Mouse (Mus musculus): Measurements from ENCODE around the gene Crkl. TPM values are rescaled to one million over a fixed set of nuclear protein-coding genes. Genes with fewer than 3 reads are reported as not detected.

The Crkl gene
- polyA plus RNA-seq (2012; ENCODE audit: insufficient read depth, insufficient read length, missing spikeins) = 9.2 and 13.9 TPM in 2 replicates

- Histone ChIP-seq H3K4me3 (ENCODE audit: insufficient read depth, low read depth, low read length) (peak within 1 kb of the TSS; percentile 93), H3K4me1 (ENCODE audit: control insufficient read depth, insufficient read depth, insufficient read length, low read length) (peaks cover 13% of the 10 kb centered on the region)
These were observed at the start of gene Crkl for GRCm38 (mm10) chr16:17451541-17452372. Gene Crkl, plus strand, starts transcription at chr16:17451987.

GRCm38 (mm10) chr16:17402855-17403254 lies 48.9 kb upstream of the Crkl start:
- no peak overlapping the region for H3K27ac ChIP-seq (replicated peaks; ENCODE audit: low read depth, low read length)
- H3K4me3 ChIP-seq (ENCODE audit: insufficient read depth, low read depth, low read length) = no peak overlapping the region
- H3K4me1 ChIP-seq (ENCODE audit: control insufficient read depth, insufficient read depth, insufficient read length, low read length) = no peaks in the 10 kb centered on the region; the same call in none of the 2 replicates

More at GRCm38 (mm10) chr16:17451541-17452372, at the start of gene Crkl:
- peak within 1 kb of the TSS; percentile 85 for H3K27ac ChIP-seq (replicated peaks; ENCODE audit: low read depth, low read length)

GRCm38 (mm10) chr16:17405271-17405696 lies 46.5 kb upstream of the Crkl start:
- peak overlapping the region; percentile 74 for H3K27ac ChIP-seq (replicated peaks; ENCODE audit: low read depth, low read length)
- peak overlapping the region; percentile 98 for H3K4me3 ChIP-seq (ENCODE audit: insufficient read depth, low read depth, low read length)
- peaks cover 11% of the 10 kb centered on the region for H3K4me1 ChIP-seq (ENCODE audit: control insufficient read depth, insufficient read depth, insufficient read length, low read length)

GRCm38 (mm10) chr16:17405736-17406443 lies 45.9 kb upstream of the Crkl start, which contains the start of the genes Snap29 and Pi4ka:
Gene Snap29, plus strand, starts transcription at chr16:17405986.
Gene Pi4ka, minus strand, starts transcription at chr16:17406314.
- H3K27ac ChIP-seq (replicated peaks; ENCODE audit: low read depth, low read length) = peak within 1 kb of the TSS; percentile 83
- H3K4me1 ChIP-seq (ENCODE audit: control insufficient read depth, insufficient read depth, insufficient read length, low read length) = peaks cover 11% of the 10 kb centered on the region
- H3K4me3 ChIP-seq (ENCODE audit: insufficient read depth, low read depth, low read length) = peak within 1 kb of the TSS; percentile 99

- H3K4me1 ChIP-seq (ENCODE audit: control insufficient read depth, insufficient read depth, insufficient read length, low read length) = peaks cover 11% of the 10 kb centered on the region
- H3K27ac ChIP-seq (replicated peaks; ENCODE audit: low read depth, low read length) = no peak overlapping the region
- H3K4me3 ChIP-seq (ENCODE audit: insufficient read depth, low read depth, low read length) = peak overlapping the region; percentile 99
These were observed 45.1 kb upstream of the Crkl start for GRCm38 (mm10) chr16:17406512-17407231.

GRCm38 (mm10) chr16:17409046-17409445 lies 42.7 kb upstream of the Crkl start:
- H3K4me3 ChIP-seq (ENCODE audit: insufficient read depth, low read depth, low read length) = no peak overlapping the region
- H3K4me1 ChIP-seq (ENCODE audit: control insufficient read depth, insufficient read depth, insufficient read length, low read length) = peaks cover 11% of the 10 kb centered on the region
- H3K27ac ChIP-seq (replicated peaks; ENCODE audit: low read depth, low read length) = peak overlapping the region; percentile 63

GRCm38 (mm10) chr16:17410209-17410608 lies 41.6 kb upstream of the Crkl start:
- peak overlapping the region; percentile 52 for H3K27ac ChIP-seq (replicated peaks; ENCODE audit: low read depth, low read length)
- no peak overlapping the region for H3K4me3 ChIP-seq (ENCODE audit: insufficient read depth, low read depth, low read length)
- H3K4me1 ChIP-seq (ENCODE audit: control insufficient read depth, insufficient read depth, insufficient read length, low read length) = peaks cover 11% of the 10 kb centered on the region

- Histone ChIP-seq H3K4me3 (ENCODE audit: insufficient read depth, low read depth, low read length) (no peak overlapping the region), H3K4me1 (ENCODE audit: control insufficient read depth, insufficient read depth, insufficient read length, low read length) (no peaks in the 10 kb centered on the region), H3K27ac (replicated peaks; ENCODE audit: low read depth, low read length) (no peak overlapping the region)
These were observed 28.8 kb upstream of the Crkl start for GRCm38 (mm10) chr16:17423021-17423420.

- Histone ChIP-seq H3K27ac (replicated peaks; ENCODE audit: low read depth, low read length) (no peak overlapping the region), H3K4me1 (ENCODE audit: control insufficient read depth, insufficient read depth, insufficient read length, low read length) (no peaks in the 10 kb centered on the region), H3K4me3 (ENCODE audit: insufficient read depth, low read depth, low read length) (no peak overlapping the region)
These were observed 19.2 kb upstream of the Crkl start for GRCm38 (mm10) chr16:17432576-17432975.

- peak overlapping the region; percentile 93 for H3K4me3 ChIP-seq (ENCODE audit: insufficient read depth, low read depth, low read length)
- H3K4me1 ChIP-seq (ENCODE audit: control insufficient read depth, insufficient read depth, insufficient read length, low read length) = peaks cover 13% of the 10 kb centered on the region
- H3K27ac ChIP-seq (replicated peaks; ENCODE audit: low read depth, low read length) = peak overlapping the region; percentile 73
These were observed 557 bp downstream of the Crkl start for GRCm38 (mm10) chr16:17452373-17452715.

- Histone ChIP-seq H3K4me3 (ENCODE audit: insufficient read depth, low read depth, low read length) (no peak overlapping the region), H3K27ac (replicated peaks; ENCODE audit: low read depth, low read length) (no peak overlapping the region), H3K4me1 (ENCODE audit: control insufficient read depth, insufficient read depth, insufficient read length, low read length) (peaks cover 21% of the 10 kb centered on the region)
These were observed 5.1 kb downstream of the Crkl start for GRCm38 (mm10) chr16:17456901-17457300.

GRCm38 (mm10) chr16:17460254-17460653 lies 8.5 kb downstream of the Crkl start:
- Histone ChIP-seq H3K27ac (replicated peaks; ENCODE audit: low read depth, low read length) (no peak overlapping the region), H3K4me3 (ENCODE audit: insufficient read depth, low read depth, low read length) (no peak overlapping the region), H3K4me1 (ENCODE audit: control insufficient read depth, insufficient read depth, insufficient read length, low read length) (peaks cover 14% of the 10 kb centered on the region)

- Histone ChIP-seq H3K4me3 (ENCODE audit: insufficient read depth, low read depth, low read length) (no peak overlapping the region), H3K4me1 (ENCODE audit: control insufficient read depth, insufficient read depth, insufficient read length, low read length) (peaks cover 11% of the 10 kb centered on the region), H3K27ac (replicated peaks; ENCODE audit: low read depth, low read length) (no peak overlapping the region)
These were observed 9.8 kb downstream of the Crkl start for GRCm38 (mm10) chr16:17461596-17461995.

- Histone ChIP-seq H3K27ac (replicated peaks; ENCODE audit: low read depth, low read length) (no peak overlapping the region), H3K4me3 (ENCODE audit: insufficient read depth, low read depth, low read length) (no peak overlapping the region), H3K4me1 (ENCODE audit: control insufficient read depth, insufficient read depth, insufficient read length, low read length) (peaks cover 18% of the 10 kb centered on the region)
These were observed 11.4 kb downstream of the Crkl start for GRCm38 (mm10) chr16:17463184-17463583.
